Comparison of ENCODE assay signal across 14 mouse cellular contexts in the genomic region with DNA sequence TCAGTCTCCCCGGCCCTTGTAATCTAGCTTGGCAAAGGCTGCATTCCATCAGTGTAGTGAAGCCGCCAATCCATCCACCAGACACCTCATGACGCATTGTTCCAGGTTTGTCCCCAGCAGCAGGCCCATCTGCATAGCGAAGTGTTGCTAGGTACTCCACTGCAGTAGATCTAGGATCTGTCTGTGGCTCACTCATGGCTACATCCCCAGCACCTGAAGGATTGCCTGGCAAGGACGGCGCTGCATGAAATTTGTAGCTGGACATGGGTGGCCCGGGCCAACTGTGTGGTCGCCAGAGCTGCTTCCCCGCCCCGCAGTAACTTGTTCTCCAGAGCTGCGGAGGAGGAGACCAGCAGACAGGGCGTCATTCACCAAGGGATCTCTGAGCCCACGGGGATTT. TPM values are rescaled to one million over a fixed set of nuclear protein-coding genes. Genes with fewer than 3 reads are reported as not detected.
A peak's percentile ranks its signal among the peaks of the same experiment; 100 is the strongest.
DNase-seq lines count a peak whose midpoint lies in the region; ATAC-seq lines count a peak whose summit lies in the region.
"Had no signal": no experiment of that assay in that cellular context is flagged by ENCODE, and none has a peak within 500 bp of the region (broad histone marks: within the 10 kb centered on the region; RNA-seq: fewer than 3 reads in every experiment).

No protein-coding gene starts in this region.

- no peak for DNase-seq in kidney, postnatal 25 days
- peak; percentile 74 for DNase-seq in forebrain, embryonic 11.5 days (ENCODE audit: low spot score)
- DNase-seq in thymus, adult 18-20 months = no peak
- DNase-seq in frontal cortex, postnatal 14 days (ENCODE audit: low spot score in 2 of 2) = no peak
- no peak for DNase-seq in heart, postnatal 4 days
- DNase-seq: cerebellum, adult 18-20 months; left cerebral cortex, postnatal 4 days; liver, postnatal 0 days; spleen, adult 18-20 months; thymus, adult 2 months had no signal

- peaks cover 27% of the 10 kb centered on the region for H3K4me1 ChIP-seq in kidney, embryonic 15.5 days
- peaks cover 8% of the 10 kb centered on the region for H3K4me1 ChIP-seq in forebrain, embryonic 11.5 days (replicated peaks; ENCODE audit: control insufficient read depth, insufficient read depth, low read length)
- H3K4me1 ChIP-seq in hindbrain, embryonic 15.5 days (replicated peaks) = peaks cover 26% of the 10 kb centered on the region
- H3K4me1 ChIP-seq in neural tube, embryonic 12.5 days = peaks cover 27% of the 10 kb centered on the region

- H3K36me3 ChIP-seq in kidney, embryonic 15.5 days = 0 out of 2 replicates have a peak, but pooled peaks cover 14% of the 10 kb centered on the region
- no peaks in the 10 kb centered on the region for H3K36me3 ChIP-seq in forebrain, embryonic 11.5 days (ENCODE audit: control insufficient read depth, insufficient read depth, low read length)
- H3K36me3 ChIP-seq in hindbrain, embryonic 15.5 days = no peaks in the 10 kb centered on the region
- no peaks in the 10 kb centered on the region for H3K36me3 ChIP-seq in neural tube, embryonic 12.5 days

- 19% methylated on average over 13 of the region's 13 CpGs for WGBS in kidney, embryonic 15.5 days
- 6% methylated on average over 13 of the region's 13 CpGs for WGBS in forebrain, embryonic 11.5 days
- 19% methylated on average over 13 of the region's 13 CpGs for WGBS in hindbrain, embryonic 15.5 days
- 16% methylated on average over 13 of the region's 13 CpGs for WGBS in neural tube, embryonic 12.5 days

- H3K27ac ChIP-seq in kidney, embryonic 15.5 days = peak overlapping the region; percentile 65; the same call in 1 of the 2 replicates
- 0 out of 2 replicates have a peak overlapping the region, but pooled peaks have one; percentile 25 for H3K27ac ChIP-seq in forebrain, embryonic 11.5 days (ENCODE audit: low read depth, low read length)
- peak overlapping the region; percentile 32; the same call in 1 of the 2 replicates for H3K27ac ChIP-seq in hindbrain, embryonic 15.5 days (replicated peaks)
- no peak overlapping the region for H3K27ac ChIP-seq in neural tube, embryonic 12.5 days
- H3K27ac ChIP-seq: embryonic facial prominence, embryonic 12.5 days had no signal

- H3K4me3 ChIP-seq in kidney, embryonic 15.5 days (replicated peaks) = no peak overlapping the region
- no peak overlapping the region for H3K4me3 ChIP-seq in forebrain, embryonic 11.5 days (ENCODE audit: low read depth, low read length)
- H3K4me3 ChIP-seq in hindbrain, embryonic 15.5 days = no peak overlapping the region
- H3K4me3 ChIP-seq in neural tube, embryonic 12.5 days = no peak overlapping the region
- H3K4me3 ChIP-seq: embryonic facial prominence, embryonic 12.5 days had no signal

- H3K27me3 ChIP-seq in kidney, embryonic 15.5 days = 0 out of 2 replicates have a peak, but pooled peaks cover 7% of the 10 kb centered on the region
- peaks cover 82% of the 10 kb centered on the region for H3K27me3 ChIP-seq in forebrain, embryonic 11.5 days (ENCODE audit: control insufficient read depth, insufficient read depth, low read length)
- H3K27me3 ChIP-seq in hindbrain, embryonic 15.5 days = no peaks in the 10 kb centered on the region
- H3K27me3 ChIP-seq in neural tube, embryonic 12.5 days (replicated peaks) = 0 out of 2 replicates have a peak, but pooled peaks cover 7% of the 10 kb centered on the region
- H3K27me3 ChIP-seq: embryonic facial prominence, embryonic 12.5 days had no signal

- H3K9me3 ChIP-seq in kidney, embryonic 15.5 days (replicated peaks) = no peaks in the 10 kb centered on the region
- H3K9me3 ChIP-seq in forebrain, embryonic 11.5 days (ENCODE audit: control insufficient read depth, low read length) = no peaks in the 10 kb centered on the region
- no peaks in the 10 kb centered on the region for H3K9me3 ChIP-seq in hindbrain, embryonic 15.5 days
- H3K9me3 ChIP-seq in neural tube, embryonic 12.5 days = no peaks in the 10 kb centered on the region
- H3K9me3 ChIP-seq: embryonic facial prominence, embryonic 12.5 days had no signal

- no peak overlapping the region for H3K9ac ChIP-seq in kidney, embryonic 15.5 days
- no peak overlapping the region for H3K9ac ChIP-seq in forebrain, embryonic 11.5 days (ENCODE audit: low read length)
- no peak overlapping the region for H3K9ac ChIP-seq in hindbrain, embryonic 15.5 days
- no peak overlapping the region for H3K9ac ChIP-seq in neural tube, embryonic 12.5 days
- H3K9ac ChIP-seq: embryonic facial prominence, embryonic 12.5 days; liver, postnatal 0 days had no signal

- peak overlapping the region; percentile 16 for H3K4me2 ChIP-seq in kidney, embryonic 15.5 days
- H3K4me2 ChIP-seq in forebrain, embryonic 11.5 days (ENCODE audit: low read depth, low read length, severe bottlenecking) = peak overlapping the region; percentile 32; the same call in 1 of the 2 replicates
- H3K4me2 ChIP-seq in hindbrain, embryonic 15.5 days = no peak overlapping the region
- H3K4me2 ChIP-seq in neural tube, embryonic 12.5 days (replicated peaks) = peak overlapping the region; percentile 6
- H3K4me2 ChIP-seq: embryonic facial prominence, embryonic 12.5 days had no signal

- ATAC-seq in kidney, embryonic 15.5 days (replicated peaks; ENCODE audit: low FRiP score) = peak; percentile 49
- peak; percentile 18; the same call in 1 of the 2 replicates for ATAC-seq in forebrain, embryonic 11.5 days (replicated peaks; ENCODE audit: low FRiP score)
- ATAC-seq in hindbrain, embryonic 15.5 days (ENCODE audit: low FRiP score, low read depth) = no peak
- peak; percentile 48 for ATAC-seq in neural tube, embryonic 12.5 days (ENCODE audit: low FRiP score, low read depth)
- ATAC-seq: liver, postnatal 0 days had no signal

RNA-seq across cellular contexts. Expression of a gene that starts 28.0 kb away (rescaled TPM):
- 10.1 and 11.6 TPM in 2 replicates for polyA plus RNA-seq in kidney, embryonic 15.5 days (2015; fragmentation: Nextera tagmentation; extraction: Ambion mirVana)
- polyA plus RNA-seq in forebrain, embryonic 11.5 days (2014; fragmentation: Nextera tagmentation; extraction: Ambion mirVana) = 14.1 and 15.8 TPM in 2 replicates
- polyA plus RNA-seq in hindbrain, embryonic 15.5 days (2015; fragmentation: Nextera tagmentation; extraction: Ambion mirVana) = 9.6 and 10.8 TPM in 2 replicates
- polyA plus RNA-seq in neural tube, embryonic 12.5 days (2016; fragmentation: Nextera tagmentation; extraction: Ambion mirVana) = 18.6 and 22.2 TPM in 2 replicates
- 10 to 100 TPM; 31.9 to 36.7 TPM for total RNA-seq in heart, postnatal 4 days (2021)

RNA-seq across cellular contexts. Expression of a gene that starts 59.1 kb away (rescaled TPM):
- polyA plus RNA-seq in kidney, embryonic 15.5 days (2015; fragmentation: Nextera tagmentation; extraction: Ambion mirVana) = 0.99 and 5.4 TPM in 2 replicates
- not detected in 2 replicates for polyA plus RNA-seq in forebrain, embryonic 11.5 days (2014; fragmentation: Nextera tagmentation; extraction: Ambion mirVana)
- not detected in 2 replicates for polyA plus RNA-seq in hindbrain, embryonic 15.5 days (2015; fragmentation: Nextera tagmentation; extraction: Ambion mirVana)
- polyA plus RNA-seq in neural tube, embryonic 12.5 days (2016; fragmentation: Nextera tagmentation; extraction: Ambion mirVana) = 0.20 TPM in 2 replicates
- under 1 TPM; 0.74 to 0.81 TPM for total RNA-seq in heart, postnatal 4 days (2021)
- total RNA-seq: left cerebral cortex, postnatal 4 days had no signal
